Mouse (Mus musculus): ENCODE measurements around the gene Nbas. TPM values are rescaled to one million over a fixed set of nuclear protein-coding genes. Genes with fewer than 3 reads are reported as not detected.

Gene Nbas
- polyA plus RNA-seq, 1 experiment, result 10.5 TPM

- Histone ChIP-seq H3K36me3 (ENCODE audit: control insufficient read depth, insufficient read depth) (no peaks in the 10 kb centered on the region), H3K79me3 (ENCODE audit: low read depth) (no peaks in the 10 kb centered on the region), H3K79me2 (ENCODE audit: control insufficient read depth, insufficient read depth) (no peaks in the 10 kb centered on the region), H3K27me3 (ENCODE audit: control insufficient read depth, insufficient read depth, insufficient read length) (no peaks in the 10 kb centered on the region), H3ac (ENCODE audit: control insufficient read depth, insufficient read length, low read depth) (no peak overlapping the region), H3K4me3 (ENCODE audit: insufficient read depth, poor library complexity, severe bottlenecking) (no peak overlapping the region)
- TF ChIP-seq MYOG (IDR thresholded peaks at IDR 0.05; ENCODE audit: control insufficient read depth, extremely low read depth, insufficient read length), result no peak
- peak; percentile 53 for TF ChIP-seq FOSL1 (IDR thresholded peaks at IDR 0.05; ENCODE audit: insufficient read depth, low read length, poor library complexity, severe bottlenecking)
- TF ChIP-seq MAX (IDR thresholded peaks at IDR 0.05), result peak; percentile 26
These were observed 193.5 kb downstream of the Nbas start for GRCm38 (mm10) chr12:13462397-13462796.

- Histone ChIP-seq H3K27me3 (ENCODE audit: control insufficient read depth, insufficient read depth, insufficient read length) (no peaks in the 10 kb centered on the region), H3ac (ENCODE audit: control insufficient read depth, insufficient read length, low read depth) (no peak overlapping the region), H3K79me2 (ENCODE audit: control insufficient read depth, insufficient read depth) (no peaks in the 10 kb centered on the region), H3K79me3 (ENCODE audit: low read depth) (no peaks in the 10 kb centered on the region), H3K36me3 (ENCODE audit: control insufficient read depth, insufficient read depth) (peaks cover 7% of the 10 kb centered on the region), H3K4me3 (ENCODE audit: insufficient read depth, poor library complexity, severe bottlenecking) (no peak overlapping the region)
- TF ChIP-seq USF1 (IDR thresholded peaks at IDR 0.05; ENCODE audit: low read depth), result no peak
- no peak for TF ChIP-seq MYOD1 (IDR thresholded peaks at IDR 0.05; ENCODE audit: control insufficient read depth, insufficient read length, low read depth)
- TF ChIP-seq CEBPB (IDR thresholded peaks at IDR 0.05; ENCODE audit: low read depth), result no peak
- TF ChIP-seq MAX (IDR thresholded peaks at IDR 0.05), result no peak
- TF ChIP-seq MYOG (IDR thresholded peaks at IDR 0.05; ENCODE audit: control insufficient read depth, extremely low read depth, insufficient read length), result no peak
- TF ChIP-seq FOSL1 (IDR thresholded peaks at IDR 0.05; ENCODE audit: insufficient read depth, low read length, poor library complexity, severe bottlenecking), result no peak
- no peak for TF ChIP-seq CTCF (IDR thresholded peaks at IDR 0.05; ENCODE audit: control insufficient read depth, insufficient read depth, insufficient read length)
These were observed 196.6 kb downstream of the Nbas start for GRCm38 (mm10) chr12:13465554-13465953.

- TF ChIP-seq MYOD1 (IDR thresholded peaks at IDR 0.05; ENCODE audit: control insufficient read depth, insufficient read length, low read depth) (no peak), CTCF (IDR thresholded peaks at IDR 0.05; ENCODE audit: control insufficient read depth, insufficient read depth, insufficient read length) (no peak), CEBPB (IDR thresholded peaks at IDR 0.05; ENCODE audit: low read depth) (no peak), USF1 (IDR thresholded peaks at IDR 0.05; ENCODE audit: low read depth) (no peak), MYOG (IDR thresholded peaks at IDR 0.05; ENCODE audit: control insufficient read depth, extremely low read depth, insufficient read length) (no peak), MAX (IDR thresholded peaks at IDR 0.05) (no peak), FOSL1 (IDR thresholded peaks at IDR 0.05; ENCODE audit: insufficient read depth, low read length, poor library complexity, severe bottlenecking) (no peak)
- Histone ChIP-seq H3K36me3 (ENCODE audit: control insufficient read depth, insufficient read depth) (peaks cover 11% of the 10 kb centered on the region), H3K79me2 (ENCODE audit: control insufficient read depth, insufficient read depth) (no peaks in the 10 kb centered on the region), H3ac (ENCODE audit: control insufficient read depth, insufficient read length, low read depth) (no peak overlapping the region), H3K79me3 (ENCODE audit: low read depth) (no peaks in the 10 kb centered on the region), H3K4me3 (ENCODE audit: insufficient read depth, poor library complexity, severe bottlenecking) (no peak overlapping the region), H3K27me3 (ENCODE audit: control insufficient read depth, insufficient read depth, insufficient read length) (no peaks in the 10 kb centered on the region)
These were observed 205.9 kb downstream of the Nbas start for GRCm38 (mm10) chr12:13474881-13475280.

- Histone ChIP-seq H3K4me3 (ENCODE audit: insufficient read depth, poor library complexity, severe bottlenecking) (no peak overlapping the region), H3ac (ENCODE audit: control insufficient read depth, insufficient read length, low read depth) (no peak overlapping the region), H3K27me3 (ENCODE audit: control insufficient read depth, insufficient read depth, insufficient read length) (no peaks in the 10 kb centered on the region), H3K79me3 (ENCODE audit: low read depth) (no peaks in the 10 kb centered on the region), H3K79me2 (ENCODE audit: control insufficient read depth, insufficient read depth) (no peaks in the 10 kb centered on the region), H3K36me3 (ENCODE audit: control insufficient read depth, insufficient read depth) (peaks cover 20% of the 10 kb centered on the region)
- TF ChIP-seq FOSL1 (IDR thresholded peaks at IDR 0.05; ENCODE audit: insufficient read depth, low read length, poor library complexity, severe bottlenecking), result no peak
- no peak for TF ChIP-seq USF1 (IDR thresholded peaks at IDR 0.05; ENCODE audit: low read depth)
- TF ChIP-seq CEBPB (IDR thresholded peaks at IDR 0.05; ENCODE audit: low read depth), result no peak
- no peak for TF ChIP-seq MYOG (IDR thresholded peaks at IDR 0.05; ENCODE audit: control insufficient read depth, extremely low read depth, insufficient read length)
- no peak for TF ChIP-seq CTCF (IDR thresholded peaks at IDR 0.05; ENCODE audit: control insufficient read depth, insufficient read depth, insufficient read length)
- no peak for TF ChIP-seq MYOD1 (IDR thresholded peaks at IDR 0.05; ENCODE audit: control insufficient read depth, insufficient read length, low read depth)
These were observed 210.2 kb downstream of the Nbas start for GRCm38 (mm10) chr12:13479163-13479562.

GRCm38 (mm10) chr12:13486278-13486677 lies 217.3 kb downstream of the Nbas start:
- no peaks in the 10 kb centered on the region for H3K27me3 ChIP-seq (ENCODE audit: control insufficient read depth, insufficient read depth, insufficient read length)
- no peak for TF ChIP-seq USF1 (IDR thresholded peaks at IDR 0.05; ENCODE audit: low read depth)
- no peak for TF ChIP-seq MYOG (IDR thresholded peaks at IDR 0.05; ENCODE audit: control insufficient read depth, extremely low read depth, insufficient read length)
- TF ChIP-seq CEBPB (IDR thresholded peaks at IDR 0.05; ENCODE audit: low read depth), result no peak
- no peak for TF ChIP-seq FOSL1 (IDR thresholded peaks at IDR 0.05; ENCODE audit: insufficient read depth, low read length, poor library complexity, severe bottlenecking)
- TF ChIP-seq CTCF (IDR thresholded peaks at IDR 0.05; ENCODE audit: control insufficient read depth, insufficient read depth, insufficient read length), result no peak
- no peak for TF ChIP-seq MAX (IDR thresholded peaks at IDR 0.05)
- TF ChIP-seq MYOD1 (IDR thresholded peaks at IDR 0.05; ENCODE audit: control insufficient read depth, insufficient read length, low read depth), result no peak
- H3K79me3 ChIP-seq (ENCODE audit: low read depth), result no peaks in the 10 kb centered on the region
- H3K79me2 ChIP-seq (ENCODE audit: control insufficient read depth, insufficient read depth), result no peaks in the 10 kb centered on the region
- peaks cover 17% of the 10 kb centered on the region for H3K36me3 ChIP-seq (ENCODE audit: control insufficient read depth, insufficient read depth)
- no peak overlapping the region for H3ac ChIP-seq (ENCODE audit: control insufficient read depth, insufficient read length, low read depth)
- H3K4me3 ChIP-seq (ENCODE audit: insufficient read depth, poor library complexity, severe bottlenecking), result no peak overlapping the region

GRCm38 (mm10) chr12:13497211-13497610 lies 228.3 kb downstream of the Nbas start:
- TF ChIP-seq USF1 (IDR thresholded peaks at IDR 0.05; ENCODE audit: low read depth), result no peak
- no peak overlapping the region for H3K4me3 ChIP-seq (ENCODE audit: insufficient read depth, poor library complexity, severe bottlenecking)
- no peaks in the 10 kb centered on the region for H3K79me3 ChIP-seq (ENCODE audit: low read depth)
- H3K27me3 ChIP-seq (ENCODE audit: control insufficient read depth, insufficient read depth, insufficient read length), result no peaks in the 10 kb centered on the region
- no peak overlapping the region for H3ac ChIP-seq (ENCODE audit: control insufficient read depth, insufficient read length, low read depth)
- no peaks in the 10 kb centered on the region for H3K36me3 ChIP-seq (ENCODE audit: control insufficient read depth, insufficient read depth)
- H3K79me2 ChIP-seq (ENCODE audit: control insufficient read depth, insufficient read depth), result no peaks in the 10 kb centered on the region

Data from C2C12 (cell line).